Mouse (Mus musculus): ENCODE measurements around the gene Rbm28.
"Not testable (repeated sequence)": the region's sequence is repeated elsewhere in the genome, so short reads cannot be mapped to it uniquely, and the experiment has no call there.

The Rbm28 gene

DNA sequence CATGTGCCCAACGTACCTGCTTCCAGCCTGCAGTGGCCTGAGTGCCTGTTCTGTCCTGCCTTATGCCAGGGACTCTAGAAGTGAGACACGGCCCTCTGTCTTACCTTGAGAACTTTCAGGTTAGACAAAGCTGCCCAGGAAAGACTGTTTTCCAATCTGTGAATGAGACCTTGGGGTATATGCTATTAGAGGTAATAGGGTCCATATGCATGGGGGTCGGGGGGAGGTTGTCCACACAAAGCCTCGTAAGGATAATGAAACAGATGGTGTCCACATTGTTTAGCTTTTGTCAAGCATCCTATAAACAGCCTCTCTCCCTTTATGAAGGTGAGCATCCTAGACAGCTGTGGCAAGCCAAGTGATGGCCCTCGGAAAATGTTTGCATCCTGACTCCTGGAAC is 30.3 kb upstream of the Rbm28 start:
- no peak for DNase-seq (ENCODE audit: low spot score in 2 of 2)

DNA sequence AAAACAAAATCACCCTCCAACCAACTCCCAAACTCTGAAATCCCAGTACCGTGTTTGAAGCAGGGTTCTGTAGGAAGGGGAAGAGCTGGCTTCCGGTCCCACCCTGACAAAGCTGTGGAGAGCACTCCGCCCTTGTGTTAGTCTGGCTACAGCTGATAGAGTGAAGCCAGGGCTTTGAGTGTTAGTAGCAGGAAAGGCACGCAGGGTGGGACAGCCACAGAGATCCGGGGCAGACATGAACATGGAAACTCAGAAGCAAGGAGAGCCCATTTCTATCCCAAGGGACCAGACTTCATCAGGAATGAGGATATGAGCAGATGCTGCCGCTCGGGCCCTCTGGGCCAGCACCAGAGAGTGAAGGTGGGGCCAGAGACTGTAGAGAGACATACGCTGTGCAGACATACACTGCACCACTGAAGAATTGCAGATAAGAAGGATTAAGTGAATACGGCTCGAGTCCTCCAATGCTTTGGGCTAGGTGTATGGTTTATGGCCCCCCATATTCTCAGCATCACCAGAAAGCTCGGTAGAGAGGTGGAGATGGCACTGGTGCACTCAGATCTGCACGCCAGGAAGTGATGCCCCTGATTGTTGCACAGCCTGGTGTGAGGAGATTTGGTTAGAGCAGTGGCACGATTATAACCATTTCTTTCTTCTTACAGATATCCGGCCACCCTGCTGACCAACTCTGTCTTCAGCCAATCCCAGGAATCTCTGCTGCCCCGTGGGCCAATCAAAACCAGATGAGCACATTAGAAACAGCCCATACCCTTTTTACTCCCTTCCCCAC is 29.4 kb upstream of the Rbm28 start:
- no peak for DNase-seq (ENCODE audit: low spot score in 2 of 2)

- no peak for DNase-seq (ENCODE audit: low spot score in 2 of 2)
Measured at GRCm38 (mm10) chr6:29187936-29188335, 23.1 kb upstream of the Rbm28 start.

GRCm38 (mm10) chr6:29179843-29180242 is 15.0 kb upstream of the Rbm28 start:
- DNase-seq (ENCODE audit: low spot score in 2 of 2): peak in 1 of 2 experiments; percentile 64

DNA sequence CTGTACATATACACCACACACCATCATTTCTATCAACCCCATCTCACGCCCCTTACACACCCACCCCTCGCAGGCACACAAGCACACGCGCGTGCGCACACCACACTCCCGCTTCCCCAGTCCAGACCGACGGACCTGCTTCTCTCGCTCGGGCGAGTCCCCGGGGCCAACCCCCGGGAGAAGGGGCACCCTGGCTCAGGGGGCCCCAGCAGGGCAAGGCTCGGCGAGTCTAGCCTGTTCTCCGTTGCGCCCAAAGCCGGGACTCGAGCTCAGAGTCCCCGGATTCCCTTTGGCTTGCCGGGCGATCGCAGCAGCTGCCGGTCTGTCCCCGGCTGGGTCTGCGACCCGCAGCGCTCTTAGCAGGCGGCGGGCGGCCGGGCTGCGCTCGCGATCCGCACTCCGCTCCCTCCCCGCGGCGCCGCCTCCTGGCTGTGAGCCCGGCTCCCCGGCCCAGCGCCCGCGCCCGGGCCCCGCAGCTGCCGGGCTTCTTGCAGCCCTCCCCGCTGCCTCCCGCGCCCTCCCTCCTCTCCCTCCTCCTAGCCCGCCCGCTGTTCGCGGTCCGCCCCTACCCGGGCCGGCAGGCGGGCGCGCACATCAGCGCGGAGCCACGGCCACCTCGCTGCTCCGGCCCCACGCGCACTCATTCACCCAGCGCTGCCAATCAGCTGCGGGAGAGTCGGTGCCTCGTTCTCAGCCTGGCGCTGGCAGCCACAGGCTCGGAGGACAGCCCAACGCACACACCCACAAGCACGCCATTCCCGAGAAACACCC is 14.3 kb upstream of the Rbm28 start, which contains the start of gene Prrt4:
TSS of gene Prrt4 (minus strand) at position 697 of the 771 bp plus-strand sequence.
- DNase-seq (ENCODE audit: low spot score in 2 of 2): peak in 1 of 2 experiments; percentile 65

GRCm38 (mm10) chr6:29177901-29178879 is 13.4 kb upstream of the Rbm28 start:
- DNase-seq (ENCODE audit: low spot score in 2 of 2): no peak

- DNase-seq (ENCODE audit: low spot score in 2 of 2): no peak
Measured at GRCm38 (mm10) chr6:29175113-29175512, 10.3 kb upstream of the Rbm28 start.

DNA sequence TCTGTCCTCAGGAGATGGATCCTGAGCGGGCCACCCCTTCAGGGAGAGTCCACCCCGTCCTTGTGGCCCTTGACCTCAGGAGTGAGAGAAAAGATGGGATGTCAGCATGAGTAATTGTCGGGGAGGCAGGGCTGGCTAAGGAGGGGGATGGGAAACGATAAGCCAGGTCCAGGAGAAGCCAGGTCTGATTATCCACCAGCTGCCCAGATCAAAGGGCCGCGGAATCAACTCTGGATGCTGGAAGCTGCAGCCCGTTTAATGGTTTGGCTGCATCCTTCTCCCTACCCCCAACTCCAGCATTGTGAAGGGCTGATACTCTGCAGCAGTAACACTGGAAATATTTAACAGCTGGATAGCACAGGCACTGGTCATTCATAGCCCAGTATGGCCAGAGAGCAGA is 9.6 kb upstream of the Rbm28 start:
- no peak for DNase-seq (ENCODE audit: low spot score in 2 of 2)

DNA sequence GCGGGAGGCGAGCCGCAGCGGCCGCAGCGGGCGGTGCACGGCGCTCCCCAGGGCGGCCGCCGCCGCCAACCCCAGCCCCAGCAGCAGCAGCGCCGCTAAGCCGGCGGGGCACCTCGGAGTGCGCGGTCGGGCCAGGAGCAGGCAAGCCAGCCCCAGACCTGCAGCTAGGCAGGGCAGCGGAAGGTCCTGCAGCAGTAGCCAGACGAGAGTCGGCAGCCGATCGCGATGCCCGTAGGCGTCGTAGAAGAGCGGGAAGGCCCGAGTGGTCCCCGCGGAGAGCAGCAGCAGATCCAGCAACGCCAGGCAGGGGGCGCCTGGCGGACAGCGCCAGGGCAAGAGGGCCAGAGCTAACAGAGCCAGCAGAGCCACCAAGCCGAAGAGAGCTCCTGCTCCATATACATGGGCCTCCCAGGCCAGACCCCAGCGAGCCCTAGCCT is 6.2 kb upstream of the Rbm28 start:
- peak in 1 of 2 experiments; percentile 74 for DNase-seq (ENCODE audit: low spot score in 2 of 2)

DNA sequence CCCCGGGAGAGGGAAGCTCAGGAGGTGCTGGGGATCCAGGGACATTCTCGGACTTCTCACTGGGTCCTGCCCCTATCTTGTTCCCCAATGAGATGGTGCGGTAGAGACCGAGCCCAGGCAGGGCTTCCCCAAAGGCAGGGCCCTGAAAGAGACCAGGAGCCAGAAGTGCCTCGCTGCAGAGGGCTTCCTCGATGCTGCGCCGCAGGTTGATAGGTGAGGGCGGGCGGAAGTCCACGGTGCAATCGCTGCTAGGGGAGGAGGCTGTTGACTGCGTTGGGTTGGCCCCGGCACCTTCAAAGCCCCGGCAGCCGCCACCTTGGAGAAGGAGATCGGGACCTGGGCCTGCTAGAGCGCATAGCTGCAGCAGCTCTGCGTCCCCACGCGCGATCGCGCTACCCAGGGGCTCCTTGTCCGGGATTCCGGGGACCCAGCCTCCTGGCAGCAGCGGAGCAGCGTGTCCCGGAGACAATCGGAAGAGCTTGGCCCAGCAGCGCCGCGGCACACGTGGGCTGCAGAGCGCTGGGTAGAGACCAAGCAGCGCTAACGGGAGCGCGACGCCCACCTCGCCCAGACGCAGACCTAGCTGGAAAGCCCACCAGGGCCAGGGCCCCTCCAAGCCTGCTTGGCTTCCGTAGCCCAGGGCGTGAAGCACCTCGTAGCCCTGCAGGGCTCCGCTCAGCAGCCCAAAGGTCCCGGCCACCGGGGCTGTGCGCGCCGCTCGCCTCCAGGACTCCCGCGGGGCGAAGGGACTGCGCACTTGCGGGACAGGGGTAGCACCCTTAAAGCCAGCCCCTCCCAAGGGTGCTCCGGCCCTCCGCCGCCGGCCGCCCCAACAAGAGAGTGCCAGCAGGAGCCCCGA is 5.5 kb upstream of the Rbm28 start:
- no peak for DNase-seq (ENCODE audit: low spot score in 2 of 2)

GRCm38 (mm10) chr6:29169675-29170062 is 4.9 kb upstream of the Rbm28 start:
- DNase-seq (ENCODE audit: low spot score in 2 of 2): no peak

GRCm38 (mm10) chr6:29168871-29169270 is 4.1 kb upstream of the Rbm28 start:
- DNase-seq (ENCODE audit: low spot score in 2 of 2): no peak

DNA sequence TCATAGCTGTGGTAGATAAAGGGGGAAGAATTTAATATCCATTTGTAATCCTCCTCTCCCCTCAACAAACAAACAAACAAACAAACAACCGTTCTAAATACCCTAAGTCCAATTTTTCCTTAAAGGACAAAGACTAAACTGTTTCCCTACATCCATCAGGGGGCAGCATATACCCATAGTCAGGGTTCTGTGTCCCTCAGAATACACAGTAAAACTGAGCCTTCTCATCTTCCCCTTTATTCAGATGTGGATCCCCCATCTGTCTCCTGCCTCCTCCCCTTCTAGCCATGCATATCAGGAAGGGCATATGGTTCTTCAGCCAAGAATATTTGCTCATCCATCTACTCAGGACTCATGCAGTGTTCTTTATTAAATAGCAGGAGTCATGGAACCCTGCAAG is 1.4 kb upstream of the Rbm28 start:
- peak in 1 of 2 experiments; percentile 65 for DNase-seq (ENCODE audit: low spot score in 2 of 2)

GRCm38 (mm10) chr6:29161291-29161690 is 3.5 kb downstream of the Rbm28 start:
- not testable (repeated sequence) for DNase-seq (ENCODE audit: low spot score in 2 of 2)

- no peak for DNase-seq (ENCODE audit: low spot score in 2 of 2)
Measured at GRCm38 (mm10) chr6:29160786-29161185, 4.0 kb downstream of the Rbm28 start.

GRCm38 (mm10) chr6:29156326-29156725 is 8.5 kb downstream of the Rbm28 start:
- no peak for DNase-seq (ENCODE audit: low spot score in 2 of 2)

DNA sequence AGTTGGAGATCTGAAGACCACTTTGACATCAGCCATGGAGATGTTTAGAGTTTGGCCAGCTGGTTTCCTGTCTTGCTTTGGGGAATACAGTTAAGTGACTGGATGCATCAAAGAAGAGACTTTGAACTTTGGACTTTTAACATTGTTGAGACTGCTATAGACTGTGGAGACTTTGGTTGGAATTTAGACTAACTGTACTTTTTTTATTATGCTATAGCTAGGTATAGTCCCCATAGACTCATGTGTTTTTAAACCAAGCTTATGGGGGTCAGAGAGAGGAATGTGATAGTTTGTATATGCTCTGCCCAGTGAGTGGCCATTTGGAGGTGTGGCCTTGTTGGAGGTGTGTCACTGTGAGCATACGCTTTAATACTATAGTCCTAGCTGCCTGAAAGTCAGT is 14.8 kb downstream of the Rbm28 start:
- no peak for DNase-seq (ENCODE audit: low spot score in 2 of 2)

DNA sequence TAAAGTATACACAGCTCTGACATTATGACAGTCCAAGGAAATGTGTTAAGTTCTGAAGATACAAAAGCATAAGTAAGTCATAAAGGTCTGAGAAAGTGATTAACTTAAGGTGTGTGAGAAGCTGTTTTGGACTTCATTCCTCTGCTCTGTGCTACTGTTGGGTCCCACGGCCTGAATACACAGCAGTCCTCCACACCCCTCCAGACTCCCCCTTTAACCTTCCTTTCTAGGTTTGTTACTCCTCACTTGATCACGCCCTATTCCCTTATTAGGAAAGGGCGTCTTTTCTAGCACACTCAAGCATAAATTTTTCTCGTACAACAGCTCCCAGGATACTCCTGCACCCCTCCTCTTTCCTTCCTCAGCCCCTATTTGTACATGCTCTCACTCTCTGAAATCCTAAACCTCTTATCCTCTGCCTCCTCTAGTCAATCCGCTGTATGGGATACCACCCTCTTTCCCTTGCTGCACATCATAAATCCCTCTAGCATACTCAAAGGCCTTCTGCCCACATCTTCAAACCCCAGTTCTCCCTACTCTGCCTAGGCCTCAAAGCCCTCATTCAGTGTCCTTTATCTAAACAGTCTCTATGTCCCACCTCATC is 17.3 kb downstream of the Rbm28 start:
- DNase-seq (ENCODE audit: low spot score in 2 of 2): no peak

DNA sequence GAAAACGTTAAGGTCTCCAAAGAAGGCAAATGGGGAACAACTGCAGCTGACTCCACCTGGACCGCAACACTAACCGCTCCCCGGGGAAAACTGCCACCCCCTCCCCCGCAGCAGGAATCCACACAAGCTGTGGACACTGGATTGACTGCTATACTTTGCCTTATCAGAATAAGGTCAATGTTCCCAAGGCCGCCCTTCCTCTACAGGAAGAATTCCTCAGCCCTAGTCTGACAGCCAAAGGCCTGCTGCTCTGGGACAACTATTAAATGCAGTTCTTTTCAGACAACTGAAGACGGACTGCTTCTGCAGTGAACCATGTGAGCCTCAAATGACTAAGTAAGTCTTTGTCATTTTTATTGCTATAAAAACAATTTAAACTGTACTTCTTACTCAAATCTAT is 18.2 kb downstream of the Rbm28 start:
- DNase-seq (ENCODE audit: low spot score in 2 of 2): no peak

Data from left cerebral cortex, adult 9 months (tissue).